Mouse (Mus musculus) liver, embryonic 16.5 days (tissue): ENCODE results near the gene Ptgds. TPM values are rescaled to one million over a fixed set of nuclear protein-coding genes. Genes with fewer than 3 reads are reported as not detected.
A peak's percentile ranks its signal among the peaks of the same experiment; 100 is the strongest.

Experiments
- ATAC-seq: fragments of 200-750 bp; cut with Nextera tagmentation; 2 replicates; pipeline ENCODE4 v1.8.0; 2017; ENCODE audit warnings: low read depth, mild to moderate bottlenecking, moderate number of reproducible peaks, moderate library complexity
- H3K27ac ChIP-seq: fragments of 300-500 bp; sonication (generic); 2 replicates; pipeline ENCODE4 v1.5.1; 2014; ENCODE audit warnings: mild to moderate bottlenecking, low read length
- H3K27me3 ChIP-seq: fragments of 300-500 bp; sonication (generic); 2 replicates; pipeline ENCODE4 v1.6.1; 2014; ENCODE audit warnings: low read depth, low read length, mixed read lengths; ENCODE audit not compliant: control insufficient read depth, insufficient read depth
- H3K36me3 ChIP-seq: fragments of 300-500 bp; sonication (generic); 2 replicates; pipeline ENCODE4 v1.6.1; 2014; ENCODE audit warnings: mild to moderate bottlenecking; ENCODE audit not compliant: control insufficient read depth, insufficient read depth
- H3K4me1 ChIP-seq: fragments of 300-500 bp; sonication (generic); 2 replicates; pipeline ENCODE4 v1.6.1; 2014; ENCODE audit warnings: low read depth, low read length, mixed read lengths; ENCODE audit not compliant: control insufficient read depth
- H3K4me2 ChIP-seq: fragments of 300-500 bp; sonication (generic); 2 replicates; pipeline ENCODE4 v1.6.1; 2014; ENCODE audit warnings: low read depth, low read length, mixed read lengths
- H3K4me3 ChIP-seq: fragments of 300-500 bp; sonication (generic); 2 replicates; pipeline ENCODE4 v1.5.1; 2014; ENCODE audit warnings: low read depth, mild to moderate bottlenecking, low read length
- H3K9ac ChIP-seq: fragments of 300-500 bp; sonication (generic); 2 replicates; pipeline ENCODE4 v1.6.1; 2014; ENCODE audit warnings: low read depth, low read length
- H3K9me3 ChIP-seq: fragments of 300-500 bp; sonication (generic); replicated peaks from 2 replicates; pipeline ENCODE4 v1.6.1; 2016; ENCODE audit warnings: low read length; ENCODE audit not compliant: control insufficient read depth
- WGBS: fragments of 180-500 bp; shearing (Covaris S2); extraction: QIAGEN DNeasy Blood & Tissue Kit; methylation state at CpG from one replicate; pipeline ENCODE4 v1.1.7; 2014; ENCODE audit not compliant: insufficient replicate concordance; 5-methylcytosine and 5-hydroxymethylcytosine counted together
- polyA plus RNA-seq: library from polyadenylated mRNA; unstranded; fragments of >200 nt; fragmentation: Nextera tagmentation; extraction: Ambion mirVana; gene quantifications from 2 replicates; pipeline ENCODE4 v1.2.1, GENCODE M21; 2015

Gene Ptgds
- polyA plus RNA-seq, 1 experiment from 2014 or later = 0.71 TPM

- Histone ChIP-seq H3K9me3 (no peaks in the 10 kb centered on the region), H3K4me2 (no peak overlapping the region), H3K27ac (no peak overlapping the region), H3K36me3 (no peaks in the 10 kb centered on the region), H3K4me1 (no peaks in the 10 kb centered on the region), H3K9ac (no peak overlapping the region), H3K27me3 (no peaks in the 10 kb centered on the region), H3K4me3 (no peak overlapping the region)
- 66% methylated on average over 10 of the region's 10 CpGs for WGBS
- ATAC-seq = no peak
Measured at GRCm38 (mm10) chr2:25468962-25469915, 607 bp downstream of the Ptgds start.

- 56% methylated on average over 14 of the region's 14 CpGs for WGBS
- no peak overlapping the region for H3K9ac ChIP-seq
- H3K4me1 ChIP-seq = no peaks in the 10 kb centered on the region
- H3K27me3 ChIP-seq = no peaks in the 10 kb centered on the region
- H3K4me3 ChIP-seq = no peak overlapping the region
- no peaks in the 10 kb centered on the region for H3K36me3 ChIP-seq
- no peak overlapping the region for H3K27ac ChIP-seq
- H3K4me2 ChIP-seq = no peak overlapping the region
- no peaks in the 10 kb centered on the region for H3K9me3 ChIP-seq
- ATAC-seq = no peak
Measured at GRCm38 (mm10) chr2:25467606-25468303, 2.1 kb downstream of the Ptgds start.

GRCm38 (mm10) chr2:25465816-25466635 lies 3.8 kb downstream of the Ptgds start:
- Histone ChIP-seq H3K27me3 (no peaks in the 10 kb centered on the region), H3K36me3 (no peaks in the 10 kb centered on the region), H3K9ac (no peak overlapping the region), H3K4me2 (no peak overlapping the region), H3K27ac (peak overlapping the region; percentile 26; the same call in 1 of the 2 replicates), H3K4me3 (no peak overlapping the region), H3K4me1 (peaks cover 6% of the 10 kb centered on the region), H3K9me3 (no peaks in the 10 kb centered on the region)
- no peak for ATAC-seq
- WGBS = 17% methylated on average over 10 of the region's 10 CpGs

- no peak overlapping the region for H3K4me2 ChIP-seq
- 28% methylated on average over 2 of the region's 2 CpGs for WGBS
- H3K4me3 ChIP-seq = no peak overlapping the region
- no peak for ATAC-seq
- peaks cover 9% of the 10 kb centered on the region for H3K4me1 ChIP-seq
- H3K27ac ChIP-seq = peak overlapping the region; percentile 26; the same call in 1 of the 2 replicates
- no peaks in the 10 kb centered on the region for H3K9me3 ChIP-seq
- H3K9ac ChIP-seq = no peak overlapping the region
- H3K27me3 ChIP-seq = no peaks in the 10 kb centered on the region
- no peaks in the 10 kb centered on the region for H3K36me3 ChIP-seq
Measured at GRCm38 (mm10) chr2:25465256-25465655, 4.6 kb downstream of the Ptgds start.

GRCm38 (mm10) chr2:25463630-25464029 lies 6.2 kb downstream of the Ptgds start:
- H3K4me3 ChIP-seq = no peak overlapping the region
- no peak for ATAC-seq
- peaks cover 24% of the 10 kb centered on the region for H3K4me1 ChIP-seq
- H3K4me2 ChIP-seq = no peak overlapping the region
- H3K9ac ChIP-seq = no peak overlapping the region
- no peaks in the 10 kb centered on the region for H3K9me3 ChIP-seq
- H3K27me3 ChIP-seq = no peaks in the 10 kb centered on the region
- WGBS = 67% methylated on average over 3 of the region's 3 CpGs
- H3K36me3 ChIP-seq = no peaks in the 10 kb centered on the region
- H3K27ac ChIP-seq = no peak overlapping the region

- ATAC-seq = no peak
- Histone ChIP-seq H3K27me3 (no peaks in the 10 kb centered on the region), H3K36me3 (no peaks in the 10 kb centered on the region), H3K9ac (no peak overlapping the region; the same call in 1 of the 2 replicates), H3K9me3 (no peaks in the 10 kb centered on the region), H3K4me3 (peak overlapping the region; percentile 88), H3K27ac (peak overlapping the region; percentile 69), H3K4me1 (peaks cover 24% of the 10 kb centered on the region), H3K4me2 (peak overlapping the region; percentile 78)
- WGBS = 18% methylated on average over 3 of the region's 3 CpGs
Measured at GRCm38 (mm10) chr2:25461407-25461806, 8.4 kb downstream of the Ptgds start.

- Histone ChIP-seq H3K4me2 (peak within 1 kb of the TSS; percentile 78), H3K27me3 (no peaks in the 10 kb centered on the region), H3K4me1 (peaks cover 24% of the 10 kb centered on the region), H3K9ac (peak within 1 kb of the TSS; percentile 85), H3K36me3 (no peaks in the 10 kb centered on the region), H3K9me3 (no peaks in the 10 kb centered on the region), H3K27ac (peak within 1 kb of the TSS; percentile 94), H3K4me3 (peak within 1 kb of the TSS; percentile 88)
- under 1% methylated on average over 48 of the region's 48 CpGs for WGBS
- ATAC-seq = peak; percentile 88
Measured at GRCm38 (mm10) chr2:25460551-25461309, 9.1 kb downstream of the Ptgds start, which contains the start of gene Paxx. Gene Paxx (minus strand): TSS chr2:25461094.

- no peaks in the 10 kb centered on the region for H3K36me3 ChIP-seq
- peak overlapping the region; percentile 85 for H3K9ac ChIP-seq
- no peaks in the 10 kb centered on the region for H3K9me3 ChIP-seq
- H3K27ac ChIP-seq = no peak overlapping the region; the same call in 1 of the 2 replicates
- no peaks in the 10 kb centered on the region for H3K27me3 ChIP-seq
- peaks cover 24% of the 10 kb centered on the region for H3K4me1 ChIP-seq
- H3K4me3 ChIP-seq = peak overlapping the region; percentile 88
- ATAC-seq = no peak
- peak overlapping the region; percentile 78 for H3K4me2 ChIP-seq
- WGBS = 33% methylated on average over 5 of the region's 5 CpGs
Measured at GRCm38 (mm10) chr2:25460135-25460534, 9.7 kb downstream of the Ptgds start.
